Mouse (Mus musculus): ENCODE data around the gene Ky.

GRCm38 (mm10) chr9:102495266-102495665, 10.3 kb upstream of the Ky start:
- TF ChIP-seq ZKSCAN1 (IDR thresholded peaks at IDR 0.05; ENCODE audit: borderline replicate concordance, low read depth, low read length) (no peak), CTCF (conservative IDR thresholded peaks at IDR 0.05 in 1 of 2, IDR thresholded peaks at IDR 0.05 in 1 of 2; ENCODE audit: low read depth in 2 of 2, low read length in 2 of 2) (no peak), TBP (conservative IDR thresholded peaks at IDR 0.05; ENCODE audit: low read depth, low read length) (no peak), TCF12 (IDR thresholded peaks at IDR 0.05; ENCODE audit: low read depth, low read length) (no peak), POLR2A (IDR thresholded peaks at IDR 0.05; ENCODE audit: low read depth, low read length) (no peak), MYC (IDR thresholded peaks at IDR 0.05; ENCODE audit: low read depth, low read length) (no peak), EP300 (IDR thresholded peaks at IDR 0.05; ENCODE audit: low read length) (no peak), MAX (IDR thresholded peaks at IDR 0.05; ENCODE audit: low read length) (no peak), HCFC1 (IDR thresholded peaks at IDR 0.05; ENCODE audit: low read depth, low read length) (no peak), JUND (conservative IDR thresholded peaks at IDR 0.05; ENCODE audit: low read depth, low read length) (no peak), E2F4 (IDR thresholded peaks at IDR 0.05; ENCODE audit: insufficient replicate concordance, low read depth, low read length) (no peak)

Data from CH12.LX (cell line).